Mouse (Mus musculus): ENCODE measurements around the gene Phactr3. TPM values are rescaled to one million over a fixed set of nuclear protein-coding genes. Genes with fewer than 3 reads are reported as not detected.

Phactr3 gene
- polyA plus RNA-seq, 1 experiment, result not detected

DNA sequence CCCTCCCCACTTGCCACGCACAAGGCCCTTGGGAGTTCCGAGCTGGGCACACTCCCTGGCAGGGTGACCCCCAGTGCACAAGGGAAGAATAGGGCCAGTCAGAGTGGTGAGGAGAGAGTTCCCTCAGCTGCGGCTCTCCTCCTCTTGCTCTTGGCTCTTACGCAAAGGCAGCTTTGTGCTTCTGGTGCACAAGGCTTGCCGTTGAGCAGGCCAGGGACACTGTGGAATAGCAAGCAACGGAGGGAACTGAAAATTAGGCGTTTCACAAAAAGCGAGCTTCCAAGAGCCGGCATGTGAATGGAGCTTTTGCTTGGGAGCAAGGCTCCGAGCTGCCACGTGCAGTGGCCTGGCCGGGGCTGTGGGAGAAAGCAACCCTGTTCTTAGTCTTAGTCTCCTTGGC lies 40.2 kb downstream of the Phactr3 start:
- no peak for TF ChIP-seq CTCF (IDR thresholded peaks at IDR 0.05; ENCODE audit: control insufficient read depth, insufficient read depth, low read length)
- TF ChIP-seq POLR2A (IDR thresholded peaks at IDR 0.05; ENCODE audit: borderline replicate concordance, control insufficient read depth, low read depth, low read length), result no peak
- 80% methylated on average over 12 of the region's 12 CpGs for WGBS
- Histone ChIP-seq H3K4me3 (replicated peaks; ENCODE audit: control insufficient read depth, low read depth, low read length) (no peak overlapping the region), H3K27ac (ENCODE audit: control insufficient read depth, insufficient read depth, low read depth, low read length, poor library complexity) (no peak overlapping the region), H3K4me1 (ENCODE audit: control insufficient read depth, insufficient read depth, low read length) (no peaks in the 10 kb centered on the region)

DNA sequence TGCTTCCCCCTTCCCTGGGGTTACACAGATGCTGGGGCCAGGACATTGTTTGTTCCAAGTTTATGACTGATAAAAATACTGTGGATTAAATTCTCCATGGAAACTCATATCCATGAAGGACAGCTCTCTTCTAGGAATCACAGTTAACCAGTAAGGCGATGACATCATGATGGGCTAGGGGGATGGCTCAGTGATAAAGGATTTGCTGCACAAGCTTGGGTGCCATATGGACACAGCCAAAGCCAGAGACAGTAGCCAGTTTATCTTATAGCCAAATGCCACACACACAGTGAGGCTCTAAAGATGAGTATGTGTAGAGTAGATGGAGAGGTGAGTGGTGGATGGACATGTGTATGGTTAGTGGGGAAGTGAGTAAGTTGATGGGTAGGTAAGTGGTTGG lies 45.2 kb downstream of the Phactr3 start:
- Histone ChIP-seq H3K4me3 (replicated peaks; ENCODE audit: control insufficient read depth, low read depth, low read length) (no peak overlapping the region), H3K27ac (ENCODE audit: control insufficient read depth, insufficient read depth, low read depth, low read length, poor library complexity) (no peak overlapping the region), H3K4me1 (ENCODE audit: control insufficient read depth, insufficient read depth, low read length) (no peaks in the 10 kb centered on the region)
- WGBS, result 86% methylated on average over 1 of the region's 1 CpGs
- TF ChIP-seq POLR2A (IDR thresholded peaks at IDR 0.05; ENCODE audit: borderline replicate concordance, control insufficient read depth, low read depth, low read length) (no peak), CTCF (IDR thresholded peaks at IDR 0.05; ENCODE audit: control insufficient read depth, insufficient read depth, low read length) (no peak)

DNA sequence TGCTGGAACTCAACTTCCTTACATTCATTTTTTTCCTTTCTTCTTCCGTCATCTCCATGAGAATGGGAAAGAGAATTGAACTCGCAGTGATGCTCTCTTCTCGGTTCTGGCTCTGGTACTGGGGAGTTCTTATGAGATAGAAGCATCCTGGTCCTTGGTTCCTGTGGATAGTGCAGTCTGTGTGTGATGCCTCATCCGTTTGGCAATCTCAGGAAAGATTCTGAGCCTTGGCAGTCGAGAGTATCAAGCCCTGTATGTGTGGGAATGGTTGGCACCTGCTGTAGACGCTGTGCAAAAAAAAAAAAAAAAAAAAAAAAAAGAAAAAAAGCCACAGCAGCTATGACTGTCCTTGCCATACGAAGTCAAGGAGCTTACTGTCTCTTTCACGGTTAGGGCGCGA lies 47.2 kb downstream of the Phactr3 start:
- Histone ChIP-seq H3K27ac (ENCODE audit: control insufficient read depth, insufficient read depth, low read depth, low read length, poor library complexity) (no peak overlapping the region), H3K4me1 (ENCODE audit: control insufficient read depth, insufficient read depth, low read length) (no peaks in the 10 kb centered on the region), H3K4me3 (replicated peaks; ENCODE audit: control insufficient read depth, low read depth, low read length) (no peak overlapping the region)
- no peak for TF ChIP-seq POLR2A (IDR thresholded peaks at IDR 0.05; ENCODE audit: borderline replicate concordance, control insufficient read depth, low read depth, low read length)
- TF ChIP-seq CTCF (IDR thresholded peaks at IDR 0.05; ENCODE audit: control insufficient read depth, insufficient read depth, low read length), result no peak
- WGBS, result 61% methylated on average over 10 of the region's 10 CpGs

DNA sequence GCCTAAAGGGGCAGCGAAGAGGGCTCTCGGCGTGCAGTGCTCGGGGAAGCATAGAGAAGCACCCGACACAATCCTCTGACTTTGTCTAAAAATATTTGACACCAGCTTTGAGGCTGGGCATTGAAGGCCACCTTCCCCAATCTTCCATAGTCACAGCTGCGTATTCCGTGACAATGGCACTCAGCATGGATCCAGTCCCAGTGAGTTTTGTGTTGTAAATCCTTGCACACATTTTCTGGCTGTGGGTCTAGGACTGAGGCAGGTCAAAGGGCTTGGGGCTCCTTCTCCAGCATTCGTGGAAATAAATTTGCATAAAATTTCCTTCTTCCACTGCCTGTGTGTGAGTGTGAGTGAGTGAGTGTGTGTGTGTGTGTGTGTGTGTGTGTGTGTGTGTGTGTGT lies 51.2 kb downstream of the Phactr3 start:
- WGBS, result 78% methylated on average over 8 of the region's 8 CpGs
- TF ChIP-seq CTCF (IDR thresholded peaks at IDR 0.05; ENCODE audit: control insufficient read depth, insufficient read depth, low read length) (no peak), POLR2A (IDR thresholded peaks at IDR 0.05; ENCODE audit: borderline replicate concordance, control insufficient read depth, low read depth, low read length) (no peak)
- Histone ChIP-seq H3K4me3 (replicated peaks; ENCODE audit: control insufficient read depth, low read depth, low read length) (no peak overlapping the region), H3K4me1 (ENCODE audit: control insufficient read depth, insufficient read depth, low read length) (no peaks in the 10 kb centered on the region), H3K27ac (ENCODE audit: control insufficient read depth, insufficient read depth, low read depth, low read length, poor library complexity) (no peak overlapping the region)

DNA sequence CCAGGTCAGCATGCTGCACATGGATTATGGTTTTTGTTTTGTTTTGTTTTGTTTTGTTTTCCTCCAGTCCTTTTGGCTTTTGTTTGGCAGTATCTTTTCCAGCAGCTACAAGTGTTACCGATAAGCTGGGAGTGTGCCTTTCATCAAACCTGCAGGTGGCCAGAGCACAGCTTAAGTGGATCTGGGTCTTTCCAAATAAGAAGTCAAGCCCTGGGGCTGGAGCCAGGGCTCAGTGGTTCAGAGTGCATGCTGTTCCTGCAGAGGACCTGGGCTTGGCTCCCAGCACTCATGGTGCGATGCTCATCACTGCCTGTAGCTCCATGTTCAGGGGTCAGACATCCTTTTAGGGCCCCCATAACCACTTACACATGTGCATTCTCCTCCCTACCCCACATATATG lies 55.2 kb downstream of the Phactr3 start:
- no peak for TF ChIP-seq POLR2A (IDR thresholded peaks at IDR 0.05; ENCODE audit: borderline replicate concordance, control insufficient read depth, low read depth, low read length)
- no peak for TF ChIP-seq CTCF (IDR thresholded peaks at IDR 0.05; ENCODE audit: control insufficient read depth, insufficient read depth, low read length)
- Histone ChIP-seq H3K27ac (ENCODE audit: control insufficient read depth, insufficient read depth, low read depth, low read length, poor library complexity) (no peak overlapping the region), H3K4me3 (replicated peaks; ENCODE audit: control insufficient read depth, low read depth, low read length) (no peak overlapping the region), H3K4me1 (ENCODE audit: control insufficient read depth, insufficient read depth, low read length) (no peaks in the 10 kb centered on the region)
- 70% methylated on average over 2 of the region's 2 CpGs for WGBS

DNA sequence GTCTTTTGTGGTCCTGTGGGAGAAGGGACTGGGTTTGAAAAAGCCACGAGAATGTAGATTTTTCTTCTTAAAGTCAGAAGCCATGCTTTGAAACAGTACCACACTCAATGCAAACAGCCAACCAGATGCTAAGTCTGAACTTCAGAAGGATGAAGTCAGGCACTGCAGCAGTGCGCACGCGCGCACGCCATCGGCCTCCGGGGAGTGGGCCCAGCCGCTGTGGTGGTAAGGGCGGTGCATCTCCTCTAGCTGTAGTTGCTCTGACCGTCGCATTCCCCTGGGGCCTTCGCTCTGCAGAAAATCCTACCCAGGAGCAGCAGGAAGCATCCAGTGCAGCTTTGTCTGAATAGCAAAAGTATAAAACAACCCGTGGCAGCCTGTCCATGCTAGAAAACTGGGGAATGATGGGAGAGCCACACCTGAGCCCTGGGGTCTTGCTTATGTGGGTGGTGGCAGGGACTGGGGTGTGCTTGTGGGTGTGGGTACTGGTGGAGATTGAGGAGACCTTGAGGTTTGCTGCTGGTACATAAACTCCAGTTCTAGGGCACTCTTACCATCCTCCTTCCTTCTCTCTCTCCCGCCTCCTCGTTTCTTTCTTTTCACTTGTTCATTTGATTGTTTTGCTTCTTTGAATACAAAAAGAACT lies 56.6 kb downstream of the Phactr3 start:
- no peak for TF ChIP-seq CTCF (IDR thresholded peaks at IDR 0.05; ENCODE audit: control insufficient read depth, insufficient read depth, low read length)
- no peak for TF ChIP-seq POLR2A (IDR thresholded peaks at IDR 0.05; ENCODE audit: borderline replicate concordance, control insufficient read depth, low read depth, low read length)
- Histone ChIP-seq H3K27ac (ENCODE audit: control insufficient read depth, insufficient read depth, low read depth, low read length, poor library complexity) (no peak overlapping the region), H3K4me1 (ENCODE audit: control insufficient read depth, insufficient read depth, low read length) (no peaks in the 10 kb centered on the region), H3K4me3 (replicated peaks; ENCODE audit: control insufficient read depth, low read depth, low read length) (no peak overlapping the region)
- WGBS, result 51% methylated on average over 16 of the region's 16 CpGs

DNA sequence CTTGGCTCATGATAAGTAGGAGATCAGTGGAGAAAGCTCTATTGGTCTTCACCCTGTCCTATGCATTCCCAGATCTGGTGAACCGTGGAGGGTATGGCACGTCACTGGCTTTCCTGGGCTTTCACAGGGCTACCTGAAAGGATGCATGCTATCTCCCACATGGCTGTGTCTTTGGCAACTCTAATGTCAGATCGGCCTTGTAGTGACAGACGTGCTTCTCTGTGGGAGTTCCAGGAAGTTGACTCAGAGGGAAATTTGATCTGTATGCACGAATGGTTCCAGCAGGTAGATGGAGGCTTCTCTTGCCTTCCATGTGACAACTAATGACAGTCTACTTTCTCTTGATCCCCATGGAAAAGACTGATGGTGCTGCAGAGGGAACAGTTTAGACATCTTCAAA lies 65.5 kb downstream of the Phactr3 start:
- no peak overlapping the region for H3K4me3 ChIP-seq (replicated peaks; ENCODE audit: control insufficient read depth, low read depth, low read length)
- TF ChIP-seq POLR2A (IDR thresholded peaks at IDR 0.05; ENCODE audit: borderline replicate concordance, control insufficient read depth, low read depth, low read length) (no peak), CTCF (IDR thresholded peaks at IDR 0.05; ENCODE audit: control insufficient read depth, insufficient read depth, low read length) (no peak)
- no peak overlapping the region for H3K27ac ChIP-seq (ENCODE audit: control insufficient read depth, insufficient read depth, low read depth, low read length, poor library complexity)
- H3K4me1 ChIP-seq (ENCODE audit: control insufficient read depth, insufficient read depth, low read length), result no peaks in the 10 kb centered on the region
- WGBS, result 66% methylated on average over 5 of the region's 5 CpGs

DNA sequence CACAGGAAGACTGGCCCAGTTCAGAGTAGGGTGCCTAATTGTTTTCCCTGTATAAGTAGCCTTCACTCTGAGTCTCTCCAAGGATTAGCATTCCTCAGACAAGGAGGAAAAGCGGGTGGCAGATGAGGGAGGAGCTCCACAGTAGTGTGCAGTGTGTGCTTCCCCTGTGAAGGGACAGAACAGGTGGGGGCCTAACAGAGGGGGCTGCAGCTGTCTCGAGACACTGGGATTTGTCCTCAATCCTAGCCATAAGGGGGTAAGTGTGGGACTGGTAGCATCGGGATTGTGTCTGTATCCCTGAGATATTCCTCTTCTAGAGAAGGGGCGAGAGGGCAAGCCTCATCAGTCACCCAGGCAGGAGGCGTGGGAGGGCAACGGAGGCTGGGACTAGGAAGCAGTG lies 66.1 kb downstream of the Phactr3 start:
- TF ChIP-seq CTCF (IDR thresholded peaks at IDR 0.05; ENCODE audit: control insufficient read depth, insufficient read depth, low read length) (no peak), POLR2A (IDR thresholded peaks at IDR 0.05; ENCODE audit: borderline replicate concordance, control insufficient read depth, low read depth, low read length) (no peak)
- no peak overlapping the region for H3K27ac ChIP-seq (ENCODE audit: control insufficient read depth, insufficient read depth, low read depth, low read length, poor library complexity)
- WGBS, result 66% methylated on average over 6 of the region's 6 CpGs
- no peak overlapping the region for H3K4me3 ChIP-seq (replicated peaks; ENCODE audit: control insufficient read depth, low read depth, low read length)
- no peaks in the 10 kb centered on the region for H3K4me1 ChIP-seq (ENCODE audit: control insufficient read depth, insufficient read depth, low read length)

DNA sequence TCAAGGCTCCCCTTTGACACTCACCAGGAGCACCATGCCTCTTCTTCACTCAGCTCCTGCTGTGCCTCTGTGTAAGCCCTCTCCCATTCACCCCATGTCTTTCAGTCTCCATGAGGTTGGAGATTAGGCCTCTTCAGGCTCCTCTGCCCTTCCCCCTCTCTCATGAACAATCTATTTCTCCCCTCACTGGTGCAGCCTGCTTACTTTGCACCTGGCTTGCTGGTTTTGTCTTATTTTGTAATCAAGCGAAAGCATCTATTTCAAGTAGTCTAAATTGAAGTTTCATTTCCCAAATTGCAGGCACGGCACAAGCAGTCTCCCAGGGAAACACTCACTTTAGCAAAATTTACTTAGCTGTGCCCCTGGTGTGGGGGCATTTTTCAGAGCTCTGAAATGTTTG lies 70.2 kb downstream of the Phactr3 start:
- WGBS, result 49% methylated on average over 2 of the region's 2 CpGs
- no peak overlapping the region for H3K27ac ChIP-seq (ENCODE audit: control insufficient read depth, insufficient read depth, low read depth, low read length, poor library complexity)
- no peak for TF ChIP-seq POLR2A (IDR thresholded peaks at IDR 0.05; ENCODE audit: borderline replicate concordance, control insufficient read depth, low read depth, low read length)
- no peak for TF ChIP-seq CTCF (IDR thresholded peaks at IDR 0.05; ENCODE audit: control insufficient read depth, insufficient read depth, low read length)
- no peak overlapping the region for H3K4me3 ChIP-seq (replicated peaks; ENCODE audit: control insufficient read depth, low read depth, low read length)
- H3K4me1 ChIP-seq (ENCODE audit: control insufficient read depth, insufficient read depth, low read length), result no peaks in the 10 kb centered on the region
